31 mouse cellular contexts compared by ENCODE assay signal in the genomic region with DNA sequence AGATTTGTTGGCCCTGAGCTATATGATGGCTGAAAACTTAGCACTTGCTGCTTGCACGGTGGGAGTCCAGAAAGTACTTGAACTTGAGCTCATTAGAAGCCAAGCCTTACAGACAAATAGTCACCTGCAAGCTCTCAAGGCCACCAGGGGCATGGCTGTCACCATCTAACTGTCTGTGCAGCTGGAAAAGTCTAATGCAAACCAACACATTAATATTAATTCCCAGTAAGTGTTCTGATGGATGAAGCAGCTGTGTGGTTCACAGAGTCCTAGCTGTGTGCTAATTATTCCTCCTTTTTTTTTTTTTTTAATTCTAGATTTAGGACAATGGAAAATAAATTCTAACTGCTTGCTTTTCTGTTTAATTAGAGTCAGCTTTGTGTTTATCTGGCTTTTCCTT.
DNase-seq lines count a peak whose midpoint lies in the region; ATAC-seq lines count a peak whose summit lies in the region.
"Had no signal": no experiment of that assay in that cellular context is flagged by ENCODE, and none has a peak within 500 bp of the region (broad histone marks: within the 10 kb centered on the region; RNA-seq: fewer than 3 reads in every experiment).

No protein-coding gene starts in this region.

- H3K4me3 ChIP-seq in forebrain, embryonic 13.5 days, result no peak overlapping the region
- no peak overlapping the region for H3K4me3 ChIP-seq in forebrain, embryonic 11.5 days (ENCODE audit: low read depth, low read length)
- no peak overlapping the region for H3K4me3 ChIP-seq in heart, embryonic 10.5 days
- no peak overlapping the region for H3K4me3 ChIP-seq in limb, embryonic 10.5 days
- H3K4me3 ChIP-seq: embryonic facial prominence, embryonic 10.5 days; embryonic facial prominence, embryonic 13.5 days; erythroblast, embryonic 14.5 days; gastrocnemius, adult 2 months; heart, embryonic 13.5 days had no signal

- H3K27me3 ChIP-seq in forebrain, embryonic 13.5 days, result no peaks in the 10 kb centered on the region
- no peaks in the 10 kb centered on the region for H3K27me3 ChIP-seq in forebrain, embryonic 11.5 days (ENCODE audit: control insufficient read depth, insufficient read depth, low read length)
- H3K27me3 ChIP-seq in heart, embryonic 10.5 days (ENCODE audit: insufficient read depth, poor library complexity, severe bottlenecking), result no peaks in the 10 kb centered on the region
- H3K27me3 ChIP-seq in limb, embryonic 10.5 days (ENCODE audit: low read depth, poor library complexity, severe bottlenecking), result no peaks in the 10 kb centered on the region
- H3K27me3 ChIP-seq: CH12.LX; embryonic facial prominence, embryonic 13.5 days; heart, embryonic 13.5 days had no signal

- 69% methylated on average over 1 of the region's 1 CpGs for WGBS in forebrain, embryonic 13.5 days
- 82% methylated on average over 1 of the region's 1 CpGs for WGBS in forebrain, embryonic 11.5 days
- 78% methylated on average over 1 of the region's 1 CpGs for WGBS in heart, embryonic 10.5 days
- 73% methylated on average over 1 of the region's 1 CpGs for WGBS in limb, embryonic 10.5 days

- no peak overlapping the region for H3K27ac ChIP-seq in forebrain, embryonic 13.5 days
- no peak overlapping the region for H3K27ac ChIP-seq in forebrain, embryonic 11.5 days (ENCODE audit: low read depth, low read length)
- no peak overlapping the region for H3K27ac ChIP-seq in heart, embryonic 10.5 days
- no peak overlapping the region for H3K27ac ChIP-seq in limb, embryonic 10.5 days
- H3K27ac ChIP-seq: embryonic facial prominence, embryonic 10.5 days; embryonic facial prominence, embryonic 13.5 days; gastrocnemius, adult 2 months; heart, embryonic 13.5 days; hindbrain, embryonic 14.5 days; hindbrain, postnatal 0 days had no signal

- no peak for DNase-seq in forebrain, embryonic 11.5 days (ENCODE audit: low spot score)
- DNase-seq in heart, adult 11 months, result peak; percentile 37
- DNase-seq in heart, embryonic 10.5 days (ENCODE audit: low spot score), result no peak
- peak; percentile 9 for DNase-seq in limb, embryonic 10.5 days (ENCODE audit: low spot score)
- DNase-seq in kidney, postnatal 10 days, result no peak
- DNase-seq in urinary bladder, postnatal 25 days (ENCODE audit: low spot score), result no peak
- DNase-seq in spleen, postnatal 10 days (ENCODE audit: low spot score in 2 of 2), result no peak
- DNase-seq: adrenal gland, postnatal 10 days; adrenal gland, postnatal 36 days; cerebellum, adult 11-12 months; cerebellum, adult 8-10 months; cerebellum, postnatal 10 days; cerebellum, postnatal 36 days; embryo, embryonic 11 days; gastrocnemius, adult 2 months; gastrocnemius, postnatal 14 days; heart, adult 18-20 months; heart, postnatal 14 days; heart, postnatal 4 days had no signal

- H3K4me1 ChIP-seq in forebrain, embryonic 13.5 days, result 0 out of 2 replicates have a peak, but pooled peaks cover 2% of the 10 kb centered on the region
- no peaks in the 10 kb centered on the region for H3K4me1 ChIP-seq in forebrain, embryonic 11.5 days (replicated peaks; ENCODE audit: control insufficient read depth, insufficient read depth, low read length)
- no peaks in the 10 kb centered on the region for H3K4me1 ChIP-seq in heart, embryonic 10.5 days
- no peaks in the 10 kb centered on the region for H3K4me1 ChIP-seq in limb, embryonic 10.5 days
- H3K4me1 ChIP-seq: embryonic facial prominence, embryonic 10.5 days; embryonic facial prominence, embryonic 13.5 days; heart, embryonic 13.5 days had no signal

- H3K4me2 ChIP-seq in forebrain, embryonic 13.5 days, result no peak overlapping the region
- no peak overlapping the region for H3K4me2 ChIP-seq in forebrain, embryonic 11.5 days (ENCODE audit: low read depth, low read length, severe bottlenecking)
- H3K4me2 ChIP-seq: embryonic facial prominence, embryonic 13.5 days; heart, embryonic 13.5 days; hindbrain, embryonic 14.5 days had no signal

- peak; percentile 51; the same call in 1 of the 2 replicates for ATAC-seq in forebrain, embryonic 13.5 days
- ATAC-seq in forebrain, embryonic 11.5 days (replicated peaks; ENCODE audit: low FRiP score), result no peak
- ATAC-seq: hindbrain, postnatal 0 days; inflammation-experienced regulatory T-cells, adult 6 months; intestine, embryonic 16.5 days; Patski had no signal

- H3K9ac ChIP-seq in forebrain, embryonic 13.5 days, result no peak overlapping the region
- H3K9ac ChIP-seq in forebrain, embryonic 11.5 days (ENCODE audit: low read length), result no peak overlapping the region
- H3K9ac ChIP-seq: embryonic facial prominence, embryonic 13.5 days; heart, embryonic 13.5 days; hindbrain, embryonic 14.5 days had no signal

- no peaks in the 10 kb centered on the region for H3K9me3 ChIP-seq in forebrain, embryonic 13.5 days (replicated peaks)
- H3K9me3 ChIP-seq in forebrain, embryonic 11.5 days (ENCODE audit: control insufficient read depth, low read length), result no peaks in the 10 kb centered on the region
- H3K9me3 ChIP-seq in heart, embryonic 10.5 days, result no peaks in the 10 kb centered on the region
- no peaks in the 10 kb centered on the region for H3K9me3 ChIP-seq in limb, embryonic 10.5 days (replicated peaks)
- H3K9me3 ChIP-seq: embryonic facial prominence, embryonic 10.5 days; embryonic facial prominence, embryonic 13.5 days; G1E; heart, embryonic 13.5 days had no signal

- H3K36me3 ChIP-seq in forebrain, embryonic 13.5 days (ENCODE audit: poor library complexity, severe bottlenecking), result no peaks in the 10 kb centered on the region
- H3K36me3 ChIP-seq in forebrain, embryonic 11.5 days (ENCODE audit: control insufficient read depth, insufficient read depth, low read length), result no peaks in the 10 kb centered on the region
- no peaks in the 10 kb centered on the region for H3K36me3 ChIP-seq in heart, embryonic 10.5 days
- H3K36me3 ChIP-seq in limb, embryonic 10.5 days, result no peaks in the 10 kb centered on the region
- H3K36me3 ChIP-seq: embryonic facial prominence, embryonic 10.5 days; embryonic facial prominence, embryonic 13.5 days; G1E; heart, embryonic 13.5 days had no signal

Comparison
In these comparisons a context has a peak if more than half of its experiments do, and no peak if none do; other contexts are left out.
1. DNase-seq: peak in heart, adult 11 months (single experiment) and limb, embryonic 10.5 days (single experiment); none in forebrain, embryonic 11.5 days (single experiment), heart, embryonic 10.5 days (single experiment), kidney, postnatal 10 days (single experiment), urinary bladder, postnatal 25 days (single experiment) and spleen, postnatal 10 days (0 of 2).